ENCODE assay signal across 8 mouse cellular contexts in genomic region chr11:98943741-98944461, GRCm38 (mm10). TPM values are rescaled to one million over a fixed set of nuclear protein-coding genes. Genes with fewer than 3 reads are reported as not detected.
DNase-seq lines count a peak whose midpoint lies in the region; ATAC-seq lines count a peak whose summit lies in the region.

No protein-coding gene starts in this region.

- WGBS in lung, embryonic 15.5 days, result 28% methylated on average over 14 of the region's 14 CpGs
- 33% methylated on average over 14 of the region's 14 CpGs for WGBS in heart, embryonic 13.5 days
- 36% methylated on average over 14 of the region's 14 CpGs for WGBS in limb, embryonic 13.5 days

- peak overlapping the region; percentile 6; the same call in 1 of the 2 replicates for H3K4me3 ChIP-seq in lung, embryonic 15.5 days
- H3K4me3 ChIP-seq in heart, embryonic 13.5 days, result no peak overlapping the region
- H3K4me3 ChIP-seq in limb, embryonic 13.5 days, result peak overlapping the region; percentile 14; the same call in 1 of the 2 replicates

- H3K36me3 ChIP-seq in lung, embryonic 15.5 days, result no peaks in the 10 kb centered on the region
- H3K36me3 ChIP-seq in heart, embryonic 13.5 days, result peaks cover under 1% of the 10 kb centered on the region; the same call in 1 of the 2 replicates
- peaks cover 18% of the 10 kb centered on the region for H3K36me3 ChIP-seq in limb, embryonic 13.5 days
- no peaks in the 10 kb centered on the region for H3K36me3 ChIP-seq in splenic B cell, adult 2 months (ENCODE audit: control insufficient read depth, insufficient read depth, low read length, poor library complexity, severe bottlenecking)

- H3K9ac ChIP-seq in lung, embryonic 15.5 days, result peak overlapping the region; percentile 29
- H3K9ac ChIP-seq in heart, embryonic 13.5 days, result peak overlapping the region; percentile 91
- peak overlapping the region; percentile 68 for H3K9ac ChIP-seq in limb, embryonic 13.5 days

- ATAC-seq in lung, embryonic 15.5 days (ENCODE audit: borderline replicate concordance, extremely low read depth, low FRiP score, low TSS enrichment), result no peak
- no peak for ATAC-seq in heart, embryonic 13.5 days (ENCODE audit: extremely low read depth, insufficient number of reproducible peaks, low FRiP score, low TSS enrichment)
- ATAC-seq in limb, embryonic 13.5 days (ENCODE audit: low FRiP score, low read depth), result no peak

- DNase-seq in lung, adult 18-20 months, result no peak
- DNase-seq in Muller cell, postnatal 12 days (ENCODE audit: inconsistent ontology term), result peak; percentile 37
- DNase-seq in splenic B cell, adult 2 months (ENCODE audit: low read depth, low spot score), result peak; percentile 76
- no peak for DNase-seq in right cerebral cortex, adult 2 months (ENCODE audit: low spot score in 2 of 2)
- no peak for DNase-seq in spleen, adult 12 weeks (ENCODE audit: low spot score)

- no peaks in the 10 kb centered on the region for H3K27me3 ChIP-seq in lung, embryonic 15.5 days
- H3K27me3 ChIP-seq in heart, embryonic 13.5 days (replicated peaks), result no peaks in the 10 kb centered on the region
- no peaks in the 10 kb centered on the region for H3K27me3 ChIP-seq in limb, embryonic 13.5 days
- H3K27me3 ChIP-seq in splenic B cell, adult 2 months (ENCODE audit: control insufficient read depth, insufficient read depth, low read length, poor library complexity, severe bottlenecking), result no peaks in the 10 kb centered on the region

- peak overlapping the region; percentile 95 for H3K4me2 ChIP-seq in lung, embryonic 15.5 days
- H3K4me2 ChIP-seq in heart, embryonic 13.5 days, result peak overlapping the region; percentile 79
- H3K4me2 ChIP-seq in limb, embryonic 13.5 days (replicated peaks), result peak overlapping the region; percentile 95

- H3K9me3 ChIP-seq in lung, embryonic 15.5 days, result no peaks in the 10 kb centered on the region
- no peaks in the 10 kb centered on the region for H3K9me3 ChIP-seq in heart, embryonic 13.5 days
- H3K9me3 ChIP-seq in limb, embryonic 13.5 days, result no peaks in the 10 kb centered on the region

- peaks cover 91% of the 10 kb centered on the region for H3K4me1 ChIP-seq in lung, embryonic 15.5 days
- peaks cover 97% of the 10 kb centered on the region for H3K4me1 ChIP-seq in heart, embryonic 13.5 days
- H3K4me1 ChIP-seq in limb, embryonic 13.5 days, result peaks cover 92% of the 10 kb centered on the region

- H3K27ac ChIP-seq in lung, embryonic 15.5 days, result peak overlapping the region; percentile 98
- H3K27ac ChIP-seq in heart, embryonic 13.5 days (replicated peaks), result peak overlapping the region; percentile 99
- H3K27ac ChIP-seq in limb, embryonic 13.5 days, result peak overlapping the region; percentile 84

RNA-seq across cellular contexts. Expression of gene Rara, which starts 16.3 kb away (rescaled TPM):
- 36.5 and 38.4 TPM in 2 replicates for polyA plus RNA-seq in lung, embryonic 15.5 days (2015; fragmentation: Nextera tagmentation; extraction: Ambion mirVana)
- polyA plus RNA-seq in heart, embryonic 13.5 days (2015; fragmentation: Nextera tagmentation; extraction: Ambion mirVana), result 27.9 and 28.3 TPM in 2 replicates
- 46.5 and 49.8 TPM in 2 replicates for polyA plus RNA-seq in limb, embryonic 13.5 days (2015; fragmentation: Nextera tagmentation; extraction: Ambion mirVana)

RNA-seq across cellular contexts. Expression of gene Cdc6, which starts 36.3 kb away (rescaled TPM):
- polyA plus RNA-seq in lung, embryonic 15.5 days (2015; fragmentation: Nextera tagmentation; extraction: Ambion mirVana), result 41.3 and 42.5 TPM in 2 replicates
- polyA plus RNA-seq in heart, embryonic 13.5 days (2015; fragmentation: Nextera tagmentation; extraction: Ambion mirVana), result 21.1 and 22.9 TPM in 2 replicates
- 31.4 and 32.3 TPM in 2 replicates for polyA plus RNA-seq in limb, embryonic 13.5 days (2015; fragmentation: Nextera tagmentation; extraction: Ambion mirVana)

RNA-seq across cellular contexts. Expression of gene Gjd3, which starts 38.9 kb away (rescaled TPM):
- polyA plus RNA-seq in lung, embryonic 15.5 days (2015; fragmentation: Nextera tagmentation; extraction: Ambion mirVana), result 0.20 and 0.61 TPM in 2 replicates
- 1.3 and 3.3 TPM in 2 replicates for polyA plus RNA-seq in heart, embryonic 13.5 days (2015; fragmentation: Nextera tagmentation; extraction: Ambion mirVana)
- polyA plus RNA-seq in limb, embryonic 13.5 days (2015; fragmentation: Nextera tagmentation; extraction: Ambion mirVana), result 0.41 and 0.78 TPM in 2 replicates

Comparison
In these comparisons a context has a peak if more than half of its experiments do, and no peak if none do; other contexts are left out.
1. H3K9ac ChIP-seq: peak in every context shown above with its lines; median percentile 91 in heart, embryonic 13.5 days; 68 in limb, embryonic 13.5 days; 29 in lung, embryonic 15.5 days.
2. DNase-seq: peak in Muller cell, postnatal 12 days (single experiment) and splenic B cell, adult 2 months (single experiment); none in lung, adult 18-20 months (0 of 2), right cerebral cortex, adult 2 months (0 of 2) and spleen, adult 12 weeks (single experiment).
3. Peak in every context shown above with its lines, with median percentiles within 50 percentile points of each other: H3K27ac ChIP-seq and H3K4me2 ChIP-seq.